Mouse (Mus musculus) myocyte (in vitro differentiated cells): Measurements from ENCODE around the gene Syt1.

ENCODE experiments used
- E2F4 ChIP-seq: IDR thresholded peaks from one replicate; pipeline ENCODE4 v1.6.1; 2011; ENCODE audit warnings: mild to moderate bottlenecking, control low read depth, moderate library complexity; ENCODE audit not compliant: insufficient read depth
- POLR2AphosphoS2 ChIP-seq: IDR thresholded peaks from one replicate; pipeline ENCODE4 v1.6.1; 2011; ENCODE audit warnings: low read depth, control low read depth; ENCODE audit not compliant: insufficient read length
- SRF ChIP-seq: IDR thresholded peaks from one replicate; pipeline ENCODE4 v1.6.1; 2011; ENCODE audit warnings: low read depth; ENCODE audit not compliant: control insufficient read depth, insufficient read length

DNA sequence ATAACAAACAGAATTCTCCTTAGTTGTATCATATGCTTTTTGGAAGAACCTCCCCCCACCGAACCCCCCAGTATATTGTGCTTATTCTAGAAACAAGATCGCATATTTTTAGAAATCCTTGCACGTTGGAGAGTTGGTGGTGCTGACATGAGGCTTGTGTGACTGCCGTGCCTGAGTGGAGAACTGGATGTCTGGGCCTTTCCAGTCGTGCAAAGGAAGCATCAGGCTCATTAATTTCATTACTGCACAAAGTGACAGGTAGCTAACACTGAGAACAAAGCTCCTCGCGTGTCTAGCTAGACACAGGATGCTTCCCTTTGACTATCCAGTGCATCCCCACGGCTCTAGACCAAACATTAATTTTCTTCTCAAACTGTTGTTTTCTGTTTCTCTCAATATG lies 358.0 kb downstream of the Syt1 start:
- TF ChIP-seq E2F4 (no peak), SRF (no peak), POLR2AphosphoS2 (no peak)
